Mouse (Mus musculus): Measurements from ENCODE around the gene Tns3.

GRCm38 (mm10) chr11:8530506-8530905, 133.8 kb downstream of the Tns3 start:
- TF ChIP-seq EP300 (IDR thresholded peaks at IDR 0.05; ENCODE audit: insufficient read depth, low read depth, low read length) (no peak), CTCF (IDR thresholded peaks at IDR 0.05; ENCODE audit: low read depth, low read length) (no peak)
